10 mouse cellular contexts compared by ENCODE assay signal in genomic region chr17:47952368-47953081, GRCm38 (mm10). TPM values are rescaled to one million over a fixed set of nuclear protein-coding genes. Genes with fewer than 3 reads are reported as not detected.
DNase-seq lines count a peak whose midpoint lies in the region; ATAC-seq and TF ChIP-seq lines count a peak whose summit lies in the region.
"Had no signal": no experiment of that assay in that cellular context is flagged by ENCODE, and none has a peak within 500 bp of the region (broad histone marks: within the 10 kb centered on the region; RNA-seq: fewer than 3 reads in every experiment).

No protein-coding gene starts in this region.

- H3K9me3 ChIP-seq in lung, embryonic 15.5 days = no peaks in the 10 kb centered on the region
- no peaks in the 10 kb centered on the region for H3K9me3 ChIP-seq in forebrain, embryonic 11.5 days (ENCODE audit: control insufficient read depth, low read length)
- no peaks in the 10 kb centered on the region for H3K9me3 ChIP-seq in intestine, postnatal 0 days (ENCODE audit: control insufficient read depth)
- no peaks in the 10 kb centered on the region for H3K9me3 ChIP-seq in midbrain, embryonic 16.5 days (replicated peaks; ENCODE audit: control insufficient read depth, low read length, poor library complexity, severe bottlenecking)

- H3K27me3 ChIP-seq in lung, embryonic 15.5 days = no peaks in the 10 kb centered on the region
- H3K27me3 ChIP-seq in forebrain, embryonic 11.5 days (ENCODE audit: control insufficient read depth, insufficient read depth, low read length) = peaks cover 3% of the 10 kb centered on the region; the same call in 1 of the 2 replicates
- H3K27me3 ChIP-seq in intestine, postnatal 0 days (replicated peaks; ENCODE audit: control insufficient read depth, insufficient read depth, low read length) = no peaks in the 10 kb centered on the region
- no peaks in the 10 kb centered on the region for H3K27me3 ChIP-seq in midbrain, embryonic 16.5 days (ENCODE audit: control insufficient read depth, insufficient read depth, low read depth, low read length)

- DNase-seq in lung, postnatal 25 days (ENCODE audit: low spot score) = no peak
- no peak for DNase-seq in forebrain, embryonic 11.5 days (ENCODE audit: low spot score)
- DNase-seq in testis, postnatal 10 days (ENCODE audit: low spot score) = no peak
- DNase-seq in left cerebral cortex, adult 8-10 months (ENCODE audit: low spot score in 2 of 2) = no peak

- no peak overlapping the region for H3K4me2 ChIP-seq in lung, embryonic 15.5 days
- no peak overlapping the region for H3K4me2 ChIP-seq in forebrain, embryonic 11.5 days (ENCODE audit: low read depth, low read length, severe bottlenecking)
- H3K4me2 ChIP-seq in intestine, postnatal 0 days (replicated peaks; ENCODE audit: low read depth) = peak overlapping the region; percentile 13; the same call in 1 of the 2 replicates
- no peak overlapping the region for H3K4me2 ChIP-seq in midbrain, embryonic 16.5 days (ENCODE audit: low read length)

- TF ChIP-seq CTCF in intestine, postnatal 0 days (IDR thresholded peaks at IDR 0.05; ENCODE audit: low read depth) = no peak

- H3K36me3 ChIP-seq in lung, embryonic 15.5 days = no peaks in the 10 kb centered on the region
- no peaks in the 10 kb centered on the region for H3K36me3 ChIP-seq in forebrain, embryonic 11.5 days (ENCODE audit: control insufficient read depth, insufficient read depth, low read length)
- H3K36me3 ChIP-seq in intestine, postnatal 0 days (ENCODE audit: control insufficient read depth, insufficient read depth) = no peaks in the 10 kb centered on the region
- no peaks in the 10 kb centered on the region for H3K36me3 ChIP-seq in midbrain, embryonic 16.5 days (ENCODE audit: control insufficient read depth, insufficient read depth, low read length)

- 14% methylated on average over 12 of the region's 12 CpGs for WGBS in lung, embryonic 15.5 days
- 40% methylated on average over 12 of the region's 12 CpGs for WGBS in forebrain, embryonic 11.5 days
- 15% methylated on average over 12 of the region's 12 CpGs for WGBS in intestine, postnatal 0 days
- 20% methylated on average over 12 of the region's 12 CpGs for WGBS in midbrain, embryonic 16.5 days

- H3K4me1 ChIP-seq in lung, embryonic 15.5 days = peaks cover 33% of the 10 kb centered on the region
- H3K4me1 ChIP-seq in forebrain, embryonic 11.5 days (replicated peaks; ENCODE audit: control insufficient read depth, insufficient read depth, low read length) = peaks cover 6% of the 10 kb centered on the region
- peaks cover 15% of the 10 kb centered on the region for H3K4me1 ChIP-seq in intestine, postnatal 0 days (replicated peaks; ENCODE audit: control insufficient read depth, insufficient read depth, low read length)
- peaks cover 18% of the 10 kb centered on the region for H3K4me1 ChIP-seq in midbrain, embryonic 16.5 days (ENCODE audit: control insufficient read depth, insufficient read depth, low read length)

- peak overlapping the region; percentile 37; the same call in 1 of the 2 replicates for H3K27ac ChIP-seq in lung, embryonic 15.5 days
- peak overlapping the region; percentile 13; the same call in 1 of the 2 replicates for H3K27ac ChIP-seq in forebrain, embryonic 11.5 days (ENCODE audit: low read depth, low read length)
- peak overlapping the region; percentile 70 for H3K27ac ChIP-seq in intestine, postnatal 0 days (ENCODE audit: low read depth, low read length)
- peak overlapping the region; percentile 10; the same call in 1 of the 2 replicates for H3K27ac ChIP-seq in midbrain, embryonic 16.5 days (ENCODE audit: low read length)
- H3K27ac ChIP-seq: liver, embryonic 14.5 days had no signal

- no peak overlapping the region for H3K9ac ChIP-seq in lung, embryonic 15.5 days
- H3K9ac ChIP-seq in forebrain, embryonic 11.5 days (ENCODE audit: low read length) = no peak overlapping the region
- H3K9ac ChIP-seq in intestine, postnatal 0 days (ENCODE audit: low read depth, low read length) = no peak overlapping the region
- no peak overlapping the region for H3K9ac ChIP-seq in midbrain, embryonic 16.5 days (ENCODE audit: low read depth, low read length)
- H3K9ac ChIP-seq: liver, embryonic 14.5 days had no signal

- H3K4me3 ChIP-seq in lung, embryonic 15.5 days = no peak overlapping the region
- no peak overlapping the region for H3K4me3 ChIP-seq in forebrain, embryonic 11.5 days (ENCODE audit: low read depth, low read length)
- H3K4me3 ChIP-seq in intestine, postnatal 0 days (ENCODE audit: low read depth, low read length) = no peak overlapping the region
- no peak overlapping the region for H3K4me3 ChIP-seq in midbrain, embryonic 16.5 days (ENCODE audit: low read depth, low read length)

- ATAC-seq in lung, embryonic 15.5 days (ENCODE audit: borderline replicate concordance, extremely low read depth, low FRiP score, low TSS enrichment) = no peak
- ATAC-seq in forebrain, embryonic 11.5 days (replicated peaks; ENCODE audit: low FRiP score) = no peak
- ATAC-seq in intestine, postnatal 0 days = peak; percentile 8; the same call in 1 of the 2 replicates
- peak; percentile 41; the same call in 1 of the 2 replicates for ATAC-seq in midbrain, embryonic 16.5 days
- no peak for ATAC-seq in CD4-positive, CD25-positive, alpha-beta regulatory T cell, adult 4 months
- ATAC-seq: inflammation-experienced regulatory T-cells, adult 6 months had no signal

RNA-seq across cellular contexts. Expression of gene Foxp4, which starts 28.1 kb away (rescaled TPM):
- 23.7 and 24.1 TPM in 2 replicates for polyA plus RNA-seq in lung, embryonic 15.5 days (2015; fragmentation: Nextera tagmentation; extraction: Ambion mirVana)
- polyA plus RNA-seq in forebrain, embryonic 11.5 days (2014; fragmentation: Nextera tagmentation; extraction: Ambion mirVana) = 26.1 and 27.8 TPM in 2 replicates
- polyA plus RNA-seq in intestine, postnatal 0 days (2015; fragmentation: Nextera tagmentation; extraction: Ambion mirVana) = 12.9 and 13.3 TPM in 2 replicates
- polyA plus RNA-seq in midbrain, embryonic 16.5 days (2015; fragmentation: Nextera tagmentation; extraction: Ambion mirVana) = 35.8 and 38.8 TPM in 2 replicates
- total RNA-seq in left cerebral cortex, adult 8-10 months (2022) = 10 to 100 TPM; 39.9 to 63.6 (median 49.6) TPM
- 1 to 10 TPM; 2.1 to 4.4 TPM for polyA plus RNA-seq in CD4-positive, CD25-positive, alpha-beta regulatory T cell, adult 4 months (2017; shearing (Covaris generic))

Comparison
In these comparisons a context has a peak if more than half of its experiments do, and no peak if none do; other contexts are left out.
1. ATAC-seq: peak in intestine, postnatal 0 days (single experiment) and midbrain, embryonic 16.5 days (single experiment); none in lung, embryonic 15.5 days (single experiment), forebrain, embryonic 11.5 days (single experiment) and CD4-positive, CD25-positive, alpha-beta regulatory T cell, adult 4 months (single experiment).
2. H3K27ac ChIP-seq: peak in every context shown above with its lines; median percentile 70 in intestine, postnatal 0 days; 37 in lung, embryonic 15.5 days; 13 in forebrain, embryonic 11.5 days; 10 in midbrain, embryonic 16.5 days.